Mouse (Mus musculus) midbrain, embryonic 15.5 days (tissue): ENCODE results near the gene Fndc8. TPM values are rescaled to one million over a fixed set of nuclear protein-coding genes. Genes with fewer than 3 reads are reported as not detected.

Source experiments
- polyA plus RNA-seq: library from polyadenylated mRNA; unstranded; fragments of >200 nt; fragmentation: Nextera tagmentation; extraction: Ambion mirVana; gene quantifications from 2 replicates; pipeline ENCODE4 v1.2.1, GENCODE M21; 2015

Gene Fndc8
- polyA plus RNA-seq, 1 experiment from 2014 or later: 1.2 TPM

Other genes with a start within 250 kb of the Fndc8 start
- gene Cct6b, start 127.8 kb upstream of the Fndc8 start, polyA plus RNA-seq: 0.11 and 0.56 TPM in 2 replicates
- gene Zfp830, start 127.8 kb upstream of the Fndc8 start, polyA plus RNA-seq: 28.3 and 31.9 TPM in 2 replicates
- gene Lig3, start 111.0 kb upstream of the Fndc8 start, polyA plus RNA-seq: 27.4 and 29.1 TPM in 2 replicates
- gene Rffl, start 20.9 kb upstream of the Fndc8 start, polyA plus RNA-seq: 4.1 and 4.6 TPM in 2 replicates
- gene Rad51d, start 1.5 kb upstream of the Fndc8 start, polyA plus RNA-seq: 12.1 and 13.9 TPM in 2 replicates
- 33.8 and 36.8 TPM in 2 replicates for gene Nle1, start 16.3 kb downstream of the Fndc8 start, polyA plus RNA-seq
- gene Unc45b, start 18.4 kb downstream of the Fndc8 start, polyA plus RNA-seq: 1.3 and 2.0 TPM in 2 replicates
- 1.4 and 1.8 TPM in 2 replicates for gene Slfn5, start 59.2 kb downstream of the Fndc8 start, polyA plus RNA-seq
- 1.9 and 2.2 TPM in 2 replicates for gene Slfn9, start 99.7 kb downstream of the Fndc8 start, polyA plus RNA-seq
- gene Slfn8, start 128.7 kb downstream of the Fndc8 start, polyA plus RNA-seq: 0.26 and 0.27 TPM in 2 replicates
- 1.6 and 2.2 TPM in 2 replicates for gene Slfn2, start 173.0 kb downstream of the Fndc8 start, polyA plus RNA-seq
- gene Slfn1, start 224.7 kb downstream of the Fndc8 start, polyA plus RNA-seq: 0.09 and 0.15 TPM in 2 replicates